Mouse (Mus musculus): ENCODE results near the gene Slbp.

Slbp gene

DNA sequence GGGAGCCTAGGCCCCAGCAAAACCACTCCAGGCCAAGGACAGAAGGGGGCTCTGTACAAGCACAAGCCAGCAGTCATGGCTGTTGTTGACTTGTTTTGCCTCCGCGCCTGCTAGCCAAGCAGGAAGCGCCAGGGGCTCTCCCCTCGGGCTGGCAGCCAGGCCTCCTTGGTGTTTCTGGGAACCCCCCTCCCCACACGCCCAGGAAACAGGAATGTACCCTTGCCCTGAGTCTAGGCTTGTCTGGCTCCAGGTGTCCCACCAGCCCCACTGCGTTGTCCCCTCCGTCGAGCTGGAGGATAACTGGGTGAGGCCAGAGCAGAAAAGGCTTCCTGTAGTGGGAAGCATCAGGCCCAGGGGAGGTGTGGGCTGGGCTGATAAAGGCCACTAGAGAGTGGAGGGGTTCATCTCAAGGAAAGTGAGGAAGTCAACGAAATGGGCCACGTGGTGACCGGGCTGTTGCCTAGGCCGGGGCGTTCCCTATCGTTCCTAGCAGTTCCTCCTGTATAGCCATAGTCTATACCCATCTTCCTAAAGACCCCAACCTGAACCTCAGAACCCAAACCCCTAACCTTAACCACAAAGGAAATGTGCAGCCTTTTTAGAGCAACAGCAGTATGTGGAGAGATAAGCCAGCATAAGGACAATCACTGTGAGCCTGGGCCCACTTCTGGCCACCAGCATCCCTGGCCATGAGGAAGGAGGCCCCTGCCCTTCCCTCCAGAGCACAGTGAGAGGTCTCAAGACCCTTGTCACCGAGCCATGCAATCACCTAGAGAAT, 29.4 kb upstream of the Slbp start:
- no peak for DNase-seq (ENCODE audit: low spot score in 2 of 2)

DNA sequence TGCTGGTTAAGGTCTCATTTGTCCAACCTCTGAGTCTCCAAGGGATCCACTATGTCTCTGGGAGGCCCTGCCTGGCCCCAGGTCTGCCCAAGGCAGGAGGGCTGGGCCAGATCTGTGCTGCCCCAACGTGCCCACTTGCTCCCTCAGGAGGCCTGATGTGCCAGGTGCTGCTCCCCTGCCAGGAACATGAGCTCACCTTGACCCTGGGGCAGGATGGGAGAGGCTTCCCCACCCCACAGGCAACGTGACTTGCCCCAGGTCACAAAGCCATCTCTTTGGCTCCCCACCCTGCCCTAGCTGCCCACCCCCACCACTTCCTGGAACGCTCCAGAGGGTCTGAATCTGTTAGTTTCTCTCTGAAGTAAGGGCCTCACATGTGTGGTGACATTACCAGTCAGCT, 28.7 kb upstream of the Slbp start:
- no peak for DNase-seq (ENCODE audit: low spot score in 2 of 2)

DNA sequence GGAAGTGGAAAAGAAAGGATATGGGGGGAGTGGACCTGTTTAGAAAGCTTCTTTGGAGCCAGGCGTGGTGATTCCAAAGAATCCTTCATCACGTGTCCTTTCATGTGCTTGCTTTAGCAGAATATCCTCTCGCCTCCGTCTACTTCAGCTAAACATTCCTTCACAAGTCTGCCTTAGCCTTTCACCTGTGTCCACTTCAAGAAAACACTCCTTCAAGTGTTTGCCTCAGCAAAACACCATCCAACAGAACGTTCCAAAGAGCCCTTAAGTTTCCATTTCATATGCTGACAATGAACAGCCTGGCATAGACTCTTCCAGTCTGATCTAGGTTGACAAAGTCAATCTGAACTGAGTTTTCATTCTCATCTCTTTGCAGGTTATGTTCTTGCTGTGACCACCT, 25.9 kb upstream of the Slbp start:
- DNase-seq (ENCODE audit: low spot score in 2 of 2) = no peak

DNA sequence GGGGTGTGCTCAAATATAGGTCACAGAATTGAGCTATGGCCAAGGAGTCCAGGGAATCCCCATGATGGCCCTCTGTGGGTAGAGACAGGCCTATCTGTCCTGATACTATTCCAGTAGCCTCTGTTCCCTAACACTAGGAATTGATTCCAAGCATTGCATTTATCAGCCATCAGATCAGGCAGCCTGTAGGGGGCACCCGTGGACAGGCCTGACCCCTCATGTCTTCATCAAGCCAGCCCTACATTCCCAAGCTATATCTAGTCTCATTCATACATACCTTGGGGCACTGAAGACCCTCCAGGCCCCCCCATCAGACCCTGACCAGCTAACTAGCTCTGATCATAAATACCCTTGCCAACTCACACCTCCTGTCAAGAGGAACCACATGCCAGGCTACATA, 23.6 kb upstream of the Slbp start:
- no peak for DNase-seq (ENCODE audit: low spot score in 2 of 2)

DNA sequence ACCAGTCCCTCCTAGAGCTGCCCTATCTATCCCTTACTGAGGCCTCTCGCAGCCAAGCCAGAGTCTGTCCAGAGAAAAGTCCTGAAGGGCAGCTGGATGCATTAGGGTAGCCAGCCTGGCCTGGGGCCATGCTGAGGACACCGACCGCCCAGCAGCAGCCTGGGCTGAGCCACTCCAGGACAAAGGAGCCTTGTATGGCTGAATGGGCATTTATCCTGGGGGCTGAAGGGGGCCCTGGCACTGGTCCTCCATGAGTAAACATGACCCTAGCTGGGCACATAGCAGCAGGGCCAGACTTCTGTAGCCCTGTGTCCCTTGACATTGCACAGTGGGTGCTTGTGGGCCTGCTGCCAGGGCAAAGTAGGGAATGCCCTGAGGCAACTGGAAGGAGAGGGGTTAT, 22.1 kb upstream of the Slbp start:
- DNase-seq (ENCODE audit: low spot score in 2 of 2) = peak in 1 of 2 experiments; percentile 57

DNA sequence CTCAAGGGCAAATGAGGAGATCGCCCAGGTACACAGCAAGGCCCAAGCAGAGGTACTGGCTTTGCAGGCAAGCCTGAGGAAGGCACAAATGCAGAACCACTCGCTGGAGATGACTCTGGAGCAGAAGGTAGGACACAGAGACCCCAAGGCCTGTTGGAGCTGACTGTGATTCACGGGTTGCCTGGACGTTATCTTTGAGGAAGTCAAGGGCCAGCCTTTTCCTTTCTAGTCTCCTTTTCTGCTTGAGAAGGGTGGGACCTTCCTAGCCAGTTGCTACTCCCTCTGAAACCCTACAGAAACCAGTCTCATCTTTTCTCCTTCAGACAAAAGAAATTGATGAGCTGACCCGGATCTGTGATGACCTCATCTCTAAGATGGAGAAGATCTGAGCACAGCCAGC, 19.3 kb upstream of the Slbp start:
- DNase-seq (ENCODE audit: low spot score in 2 of 2) = no peak

DNA sequence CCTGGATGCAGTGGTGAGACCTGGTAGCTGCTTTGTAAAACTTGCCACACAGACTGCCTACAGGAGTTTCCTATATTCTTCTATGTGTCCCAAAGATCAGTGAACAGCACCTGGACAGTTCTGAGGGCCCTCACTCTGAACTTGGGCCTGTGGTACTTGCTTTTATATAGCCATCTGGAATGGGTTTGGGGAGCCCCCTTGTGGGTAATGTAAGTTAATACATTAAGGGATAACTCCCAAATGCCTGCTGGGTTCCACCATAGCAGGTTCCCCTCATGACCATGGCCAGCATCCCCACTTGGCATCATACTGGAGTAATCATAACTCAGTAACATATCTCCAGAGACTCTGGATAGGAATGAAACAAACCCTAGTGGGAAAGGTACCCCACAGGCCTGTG, 15.8 kb upstream of the Slbp start:
- DNase-seq (ENCODE audit: low spot score in 2 of 2) = no peak

DNA sequence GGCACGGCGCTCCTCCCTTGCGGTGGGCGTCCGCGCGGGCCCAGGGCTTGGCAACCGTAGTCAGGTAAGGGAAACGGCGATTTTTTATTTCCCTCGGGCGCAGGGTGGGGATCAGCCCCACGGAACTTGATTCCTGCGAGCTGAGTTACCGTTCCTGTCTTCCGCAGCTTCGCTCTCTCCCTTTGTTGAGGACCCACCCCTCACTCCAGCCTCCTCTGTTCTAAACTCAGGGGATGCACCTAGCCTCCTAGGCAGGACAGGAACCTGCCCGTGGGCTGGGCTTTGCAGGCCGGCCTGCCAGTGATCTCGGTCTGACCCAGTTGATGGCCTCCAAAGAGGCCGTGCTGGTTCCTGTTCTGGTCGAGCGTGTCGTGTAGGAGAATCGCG, 6.3 kb upstream of the Slbp start:
- no peak for DNase-seq (ENCODE audit: low spot score in 2 of 2)

DNA sequence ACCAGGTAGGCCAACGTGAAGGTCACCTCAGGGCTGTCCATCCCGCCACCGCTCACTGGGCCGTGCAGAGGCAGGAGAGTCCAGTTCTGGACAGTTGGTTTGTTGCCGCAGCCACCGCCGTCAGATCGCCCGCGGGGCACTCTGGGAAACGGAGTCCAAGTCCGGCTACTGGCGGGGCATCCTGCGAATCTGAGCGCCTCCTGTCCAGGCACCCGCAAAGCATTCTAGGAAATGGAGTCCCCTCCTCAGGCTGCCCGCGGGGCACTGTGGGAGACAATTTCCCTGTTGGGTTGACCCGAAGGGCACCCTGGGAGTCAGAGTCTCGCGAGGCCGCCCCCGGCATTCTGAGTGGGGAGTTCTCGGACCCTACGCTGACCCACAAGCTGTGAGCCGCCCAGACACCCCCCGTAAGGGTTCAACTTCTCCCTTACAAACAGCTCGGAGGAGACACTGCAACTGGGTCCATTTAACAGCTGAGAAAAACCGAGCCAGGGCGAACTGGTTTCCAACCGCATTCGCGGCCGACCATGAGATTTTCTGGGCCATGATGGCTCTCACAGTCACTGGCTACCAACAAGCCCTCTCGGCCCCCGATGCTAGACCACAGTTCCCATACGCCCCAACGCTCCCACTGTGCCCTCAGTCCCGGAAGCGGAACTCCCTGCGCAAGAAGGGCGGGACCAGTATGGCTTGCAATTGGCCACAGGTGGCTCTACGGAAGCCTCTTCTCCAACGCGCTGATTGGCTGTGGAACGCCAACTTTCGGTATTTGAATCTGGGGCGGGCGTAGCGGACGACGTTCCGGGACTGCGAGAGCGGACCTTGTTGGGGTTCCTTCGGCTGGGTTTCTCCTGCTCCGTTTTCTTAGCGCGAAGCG, 5.7 kb upstream of the Slbp start, which contains the start of the genes Tacc3 and Tmem129:
Tacc3 (plus strand) TSS at position 342 of the 877 bp plus-strand sequence.
Tmem129 (minus strand) TSS at position 630 of the 877 bp plus-strand sequence.
- peak; percentile 98 for DNase-seq (ENCODE audit: low spot score in 2 of 2)

DNA sequence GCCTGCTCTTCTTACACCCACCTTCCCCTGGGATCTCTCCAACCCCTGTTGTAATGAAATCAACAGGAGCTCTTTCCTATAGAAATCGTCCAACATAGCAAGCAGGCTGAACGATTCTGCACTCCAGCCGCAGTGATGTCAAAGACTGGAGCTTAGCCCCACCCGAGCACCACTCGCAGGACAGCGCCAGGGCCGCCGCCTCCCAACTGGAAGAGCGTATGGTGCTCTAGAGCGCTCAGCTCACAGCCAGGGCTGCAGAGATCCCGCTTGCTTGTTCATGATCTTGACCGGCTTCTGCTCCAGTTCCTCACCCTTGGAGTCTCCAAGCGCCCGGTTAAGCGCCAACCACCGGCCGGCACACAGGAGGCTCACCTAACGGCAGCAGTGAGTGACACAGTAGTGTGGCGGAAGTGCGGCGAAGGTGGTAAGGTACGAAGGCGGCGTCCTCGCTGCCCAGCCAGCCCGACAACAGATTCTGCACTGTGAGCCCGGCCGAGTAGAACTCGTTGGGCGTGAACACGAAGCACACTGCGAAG, 4.9 kb upstream of the Slbp start:
- no peak for DNase-seq (ENCODE audit: low spot score in 2 of 2)

DNA sequence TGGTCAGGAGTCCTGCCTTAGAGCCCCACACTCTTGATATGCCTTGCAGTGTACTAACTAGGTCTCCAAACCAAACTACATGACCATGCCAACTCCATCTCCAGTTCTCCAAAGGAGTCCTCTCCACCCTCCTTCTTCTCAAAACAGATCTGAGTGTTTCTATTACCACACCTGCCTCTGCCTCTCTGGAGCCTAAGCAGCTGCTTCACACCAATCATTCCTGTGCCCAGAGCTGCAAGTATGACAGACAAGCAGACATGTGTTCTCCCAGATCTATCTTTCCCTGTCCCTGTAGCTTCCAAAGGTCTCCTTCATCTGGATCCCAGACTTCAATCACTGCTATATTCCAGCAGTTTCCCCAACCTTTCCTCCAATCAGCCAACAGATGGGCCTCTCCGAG, 4.4 kb upstream of the Slbp start:
- no peak for DNase-seq (ENCODE audit: low spot score in 2 of 2)

DNA sequence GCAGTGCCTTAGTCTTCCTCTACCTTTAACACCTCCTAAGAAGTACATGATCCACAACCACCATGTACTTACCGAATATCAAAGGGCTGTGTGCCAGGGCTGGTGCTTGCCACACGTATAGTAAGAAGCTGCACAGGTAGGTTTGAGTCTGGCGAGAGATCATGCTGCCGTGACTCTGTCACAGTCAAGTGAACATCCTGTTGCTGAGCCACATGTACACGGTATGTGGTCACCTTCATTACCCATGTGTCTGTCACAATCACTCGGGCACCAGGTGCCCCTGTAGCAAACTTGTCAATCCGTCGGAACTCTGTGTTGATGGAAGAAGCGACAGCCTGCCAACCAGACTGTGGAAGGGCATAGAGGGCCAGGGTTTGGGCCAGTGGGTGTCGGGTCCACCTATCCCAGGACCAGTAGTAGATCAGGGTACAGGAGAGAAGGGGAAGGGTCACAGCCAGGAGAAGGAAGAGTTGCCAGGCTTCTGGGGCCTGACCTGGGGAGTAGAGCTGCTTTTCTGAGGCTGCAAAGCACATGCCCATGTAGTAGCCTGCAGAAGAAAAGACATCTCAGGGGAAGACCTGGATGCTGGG, 3.0 kb upstream of the Slbp start:
- no peak for DNase-seq (ENCODE audit: low spot score in 2 of 2)

DNA sequence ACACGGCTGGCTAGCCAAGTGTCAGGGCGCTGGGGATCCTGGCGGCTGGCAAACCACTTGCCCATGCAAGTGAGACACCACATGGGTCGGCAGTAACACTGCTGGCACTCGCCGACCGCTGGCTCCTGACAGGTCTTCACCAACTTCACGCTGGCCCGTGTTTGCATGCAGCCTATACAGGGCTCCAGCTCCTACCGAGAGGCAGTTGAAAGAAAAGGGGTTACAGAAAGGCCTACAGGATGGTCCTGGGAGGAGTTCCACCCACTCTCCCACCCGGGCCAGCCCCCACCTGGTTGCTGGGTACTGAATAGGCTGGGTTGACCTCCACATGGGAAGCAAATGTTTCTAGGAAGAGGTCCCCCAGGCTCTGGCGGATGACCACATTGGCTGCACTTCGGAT, 2.0 kb upstream of the Slbp start:
- no peak for DNase-seq (ENCODE audit: low spot score in 2 of 2)

DNA sequence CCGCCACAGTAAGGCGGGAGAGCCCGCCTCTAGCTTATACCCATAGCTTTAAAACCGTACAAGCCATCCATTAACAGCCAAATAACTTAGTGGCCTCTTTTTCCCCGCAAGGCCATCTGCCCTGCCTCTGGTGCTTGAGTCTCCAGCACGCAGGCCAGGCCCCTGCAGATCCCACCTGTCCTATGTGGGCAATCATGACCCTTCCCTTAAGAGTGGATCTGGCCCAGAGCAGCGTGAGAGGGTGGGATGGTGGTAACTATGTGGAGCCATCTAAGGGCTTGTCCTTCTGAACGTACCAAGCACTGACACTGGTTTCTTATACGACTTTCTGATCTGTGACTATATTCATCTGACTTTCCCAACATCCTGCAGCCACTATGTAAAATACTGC, 404 bp upstream of the Slbp start:
- DNase-seq (ENCODE audit: low spot score in 2 of 2) = no peak

DNA sequence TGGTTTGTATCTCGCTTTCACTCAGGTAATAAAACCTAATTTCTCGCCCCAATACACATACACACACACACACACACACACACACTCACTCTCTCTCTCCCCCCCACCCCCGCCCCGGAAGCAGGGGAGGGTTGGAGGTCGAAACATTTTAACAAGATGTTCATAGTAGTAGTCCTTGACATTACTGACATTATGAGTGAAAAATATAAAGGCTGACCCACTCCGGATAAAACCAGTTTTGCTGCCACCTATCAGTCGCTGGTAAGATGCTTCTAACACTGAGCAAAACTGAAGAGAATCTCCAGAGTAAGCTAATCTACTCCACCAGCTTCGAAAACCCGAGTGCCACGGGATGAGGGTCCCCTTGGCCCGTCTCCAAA, 843 bp downstream of the Slbp start:
- DNase-seq (ENCODE audit: low spot score in 2 of 2) = no peak

DNA sequence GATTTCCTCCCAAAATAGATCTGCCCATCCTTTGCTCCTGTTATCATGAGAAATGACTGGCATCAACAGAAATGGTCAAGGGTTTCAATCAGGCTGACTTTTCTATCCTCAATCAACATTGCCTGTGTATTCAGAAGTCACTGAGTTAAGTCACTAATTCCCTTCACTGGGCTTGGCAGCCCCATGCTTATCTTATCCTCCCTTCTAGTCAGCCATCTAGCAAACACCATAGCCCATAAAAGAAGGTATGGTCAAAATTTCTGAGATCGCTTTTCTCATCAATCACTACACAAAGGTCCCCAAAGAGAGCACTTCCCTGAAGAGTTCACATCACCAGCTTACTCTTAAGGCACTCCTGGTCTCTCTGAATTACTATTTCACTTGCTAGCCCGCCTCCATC, 1.4 kb downstream of the Slbp start:
- no peak for DNase-seq (ENCODE audit: low spot score in 2 of 2)

DNA sequence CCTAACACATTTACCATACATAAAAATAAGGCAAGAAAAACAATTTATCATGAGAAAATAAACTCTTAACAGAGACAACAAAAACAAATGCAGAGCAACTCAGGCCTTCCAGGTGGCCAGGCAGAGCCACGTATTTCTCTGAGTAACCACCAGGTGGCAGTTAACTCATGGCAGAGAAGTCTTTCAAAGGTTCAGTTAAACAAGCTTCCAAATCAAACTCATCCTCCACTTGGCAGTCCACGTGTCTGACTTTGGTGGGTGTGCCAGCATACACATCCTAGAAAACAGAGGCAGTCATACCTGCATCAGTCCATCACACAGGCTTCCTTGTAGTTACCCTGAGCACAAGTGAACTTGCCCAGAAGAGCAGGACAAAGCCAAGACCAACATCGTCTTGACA, 11.7 kb downstream of the Slbp start:
- peak in 1 of 2 experiments; percentile 33 for DNase-seq (ENCODE audit: low spot score in 2 of 2)

DNA sequence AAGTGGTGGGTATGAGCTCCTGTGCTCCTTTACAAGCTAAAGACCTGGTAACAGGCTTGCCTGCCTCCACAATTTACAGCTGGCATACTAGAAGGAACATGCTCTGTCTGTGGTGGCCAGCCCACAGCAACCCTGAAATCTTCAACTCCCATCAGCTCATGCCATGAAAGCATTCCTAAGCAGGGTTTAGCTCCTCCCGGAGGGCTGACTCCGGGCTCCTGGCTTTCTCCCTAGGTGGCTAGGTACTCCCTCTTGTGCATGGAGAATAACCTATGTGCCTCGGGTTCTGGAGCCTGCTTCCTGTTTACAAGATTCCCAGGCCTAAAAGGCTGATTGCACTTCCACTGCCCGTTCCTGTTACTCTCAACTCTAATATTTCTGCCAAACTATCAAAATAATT, 13.5 kb downstream of the Slbp start:
- no peak for DNase-seq (ENCODE audit: low spot score in 2 of 2)

DNA sequence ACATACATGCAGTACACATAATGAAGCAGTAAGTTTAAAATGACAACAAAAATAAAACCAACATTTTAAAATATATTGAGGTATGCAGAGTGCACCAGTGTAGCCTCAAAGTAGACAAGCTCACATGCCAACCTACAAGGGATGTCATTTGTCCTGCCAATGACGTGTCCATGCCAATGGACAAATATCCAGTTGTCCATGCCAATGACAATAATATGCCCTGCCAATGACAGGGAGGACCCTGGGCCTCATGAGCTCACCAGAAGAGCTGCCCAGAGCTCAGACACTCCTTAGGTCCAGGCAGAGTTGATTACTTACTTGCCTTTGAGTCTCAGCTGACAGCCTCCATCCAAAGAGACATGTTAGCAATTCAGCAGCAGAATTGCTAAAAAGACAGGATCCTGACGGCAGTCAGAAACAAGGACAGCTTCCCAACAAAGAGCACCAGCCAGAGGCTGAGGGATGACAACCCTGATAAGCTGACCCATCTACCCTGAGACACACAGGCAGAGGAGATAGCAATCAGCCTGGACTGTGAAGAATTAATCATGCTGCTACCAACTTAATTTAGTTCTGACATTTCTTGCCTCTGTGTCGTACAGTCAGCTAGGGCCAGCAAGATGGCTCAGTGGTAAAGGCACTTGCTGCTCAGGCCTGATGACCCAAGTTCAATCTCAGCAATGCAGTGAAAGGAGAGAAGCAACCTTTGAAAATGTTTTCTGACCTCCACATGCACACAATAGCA, 14.6 kb downstream of the Slbp start:
- no peak for DNase-seq (ENCODE audit: low spot score in 2 of 2)

DNA sequence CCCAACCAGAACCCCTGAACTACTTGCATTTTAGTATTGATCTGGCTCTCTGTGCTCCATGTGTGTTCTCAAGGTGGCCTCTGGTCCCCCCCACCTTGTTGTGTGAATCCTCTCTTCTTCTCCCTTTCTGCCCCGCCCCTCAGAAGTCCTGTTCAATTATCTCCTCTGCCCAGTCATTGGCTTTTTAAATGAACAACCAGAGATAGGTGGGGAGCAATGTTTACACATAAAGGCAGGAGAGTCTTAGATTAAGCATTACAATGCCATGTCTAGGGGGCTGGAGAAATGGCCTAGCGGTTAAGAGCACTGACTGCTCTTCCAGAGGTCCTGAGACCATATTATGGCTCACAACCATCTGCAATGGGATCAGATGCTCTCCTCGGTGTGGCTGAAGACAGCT, 17.0 kb downstream of the Slbp start:
- DNase-seq (ENCODE audit: low spot score in 2 of 2) = no peak

DNA sequence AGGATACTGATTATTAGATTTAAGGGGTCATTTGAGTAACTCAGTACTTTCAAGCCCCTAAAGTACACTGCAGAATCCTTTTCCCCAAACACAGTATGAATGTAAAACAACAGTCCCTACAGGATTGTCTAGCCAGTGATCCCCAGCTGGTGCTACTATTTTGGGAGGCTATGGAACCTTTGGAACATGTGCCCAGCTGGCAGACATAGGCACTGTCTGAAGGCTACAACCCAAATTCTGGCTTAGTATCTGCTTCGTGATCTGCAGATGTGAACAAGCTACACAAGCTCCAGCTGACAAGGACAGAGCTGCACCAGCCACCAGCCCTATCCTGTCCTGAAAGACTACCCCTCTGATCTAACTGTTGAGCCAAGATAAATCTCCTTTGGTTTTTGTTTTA, 19.8 kb downstream of the Slbp start:
- DNase-seq (ENCODE audit: low spot score in 2 of 2) = no peak

DNA sequence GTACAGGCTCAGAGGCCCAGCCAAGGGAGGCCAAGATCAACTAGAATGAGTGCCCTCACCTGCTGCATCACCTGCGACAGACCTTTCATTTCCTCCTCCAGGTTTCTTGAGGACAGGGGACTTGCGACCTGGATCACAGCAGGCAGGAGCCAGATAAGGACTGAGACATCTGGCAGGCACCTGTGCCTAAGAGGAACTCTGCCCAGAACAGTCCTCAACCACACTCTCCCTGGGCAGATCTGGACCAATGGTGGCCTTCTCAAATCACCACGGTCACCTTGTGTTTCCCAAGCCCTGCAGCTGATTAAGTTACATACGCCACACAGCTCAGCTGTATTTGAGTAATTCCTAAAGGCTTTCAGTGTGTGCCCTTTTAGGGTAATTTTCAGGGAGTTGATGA, 21.8 kb downstream of the Slbp start:
- no peak for DNase-seq (ENCODE audit: low spot score in 2 of 2)

All from frontal cortex, postnatal 10 days (tissue).